Comparison of ENCODE assay signal across 9 mouse cellular contexts in genomic region chr7:28268042-28268531, GRCm38 (mm10). TPM values are rescaled to one million over a fixed set of nuclear protein-coding genes. Genes with fewer than 3 reads are reported as not detected.
DNase-seq lines count a peak whose midpoint lies in the region; ATAC-seq and TF ChIP-seq lines count a peak whose summit lies in the region.
"Had no signal": no experiment of that assay in that cellular context is flagged by ENCODE, and none has a peak within 500 bp of the region (broad histone marks: within the 10 kb centered on the region; RNA-seq: fewer than 3 reads in every experiment).

No protein-coding gene starts in this region.

- peak overlapping the region; percentile 66 for H3K4me2 ChIP-seq in forebrain, embryonic 16.5 days (ENCODE audit: low read length)
- H3K4me2 ChIP-seq in lung, embryonic 15.5 days = peak overlapping the region; percentile 86

- peak overlapping the region; percentile 97 for H3K9ac ChIP-seq in forebrain, embryonic 16.5 days (replicated peaks; ENCODE audit: low read depth, low read length)
- peak overlapping the region; percentile 95 for H3K9ac ChIP-seq in lung, embryonic 15.5 days

- peaks cover 4% of the 10 kb centered on the region for H3K27me3 ChIP-seq in E14TG2a.4 (ENCODE audit: insufficient read depth, low read length)
- H3K27me3 ChIP-seq in forebrain, embryonic 16.5 days (replicated peaks; ENCODE audit: control insufficient read depth, insufficient read depth, low read length) = no peaks in the 10 kb centered on the region
- H3K27me3 ChIP-seq in lung, embryonic 15.5 days = no peaks in the 10 kb centered on the region

- peak; percentile 57 for DNase-seq in cerebellum, adult 11 months
- peak; percentile 64 for DNase-seq in heart, postnatal 4 days
- DNase-seq in layer of hippocampus, postnatal 10 days (ENCODE audit: low spot score in 2 of 2) = peak; percentile 62 to 68
- DNase-seq in ovary, postnatal 14 days (ENCODE audit: low spot score) = peak; percentile 36
- DNase-seq in urinary bladder, postnatal 25 days (ENCODE audit: low spot score) = peak; percentile 41

- ATAC-seq in forebrain, embryonic 16.5 days = peak; percentile 81
- peak; percentile 64 for ATAC-seq in lung, embryonic 15.5 days (ENCODE audit: borderline replicate concordance, extremely low read depth, low FRiP score, low TSS enrichment)

- H3K27ac ChIP-seq in forebrain, embryonic 16.5 days (ENCODE audit: low read length) = peak overlapping the region; percentile 83
- peak overlapping the region; percentile 88 for H3K27ac ChIP-seq in lung, embryonic 15.5 days

- WGBS in forebrain, embryonic 16.5 days = under 1% methylated on average over 57 of the region's 62 CpGs
- under 1% methylated on average over 26 of the region's 62 CpGs for WGBS in lung, embryonic 15.5 days

- peaks cover 15% of the 10 kb centered on the region for H3K36me3 ChIP-seq in E14TG2a.4 (ENCODE audit: insufficient read depth, low read length)
- H3K36me3 ChIP-seq in forebrain, embryonic 16.5 days (ENCODE audit: control insufficient read depth, insufficient read depth) = peaks cover 9% of the 10 kb centered on the region; the same call in 1 of the 2 replicates
- peaks cover 21% of the 10 kb centered on the region; the same call in 1 of the 2 replicates for H3K36me3 ChIP-seq in lung, embryonic 15.5 days

- H3K9me3 ChIP-seq in E14TG2a.4 (ENCODE audit: low read length) = peaks cover 6% of the 10 kb centered on the region
- H3K9me3 ChIP-seq in forebrain, embryonic 16.5 days (ENCODE audit: control insufficient read depth, low read length) = no peaks in the 10 kb centered on the region; the same call in 1 of the 2 replicates
- H3K9me3 ChIP-seq in lung, embryonic 15.5 days = no peaks in the 10 kb centered on the region

- TF ChIP-seq CTCF in E14TG2a.4 (conservative IDR thresholded peaks at IDR 0.05; ENCODE audit: low read length) = no peak

- H3K4me1 ChIP-seq in E14TG2a.4 (replicated peaks; ENCODE audit: low read depth, low read length) = peaks cover 21% of the 10 kb centered on the region
- H3K4me1 ChIP-seq in forebrain, embryonic 16.5 days (replicated peaks; ENCODE audit: control insufficient read depth, insufficient read depth, low read length) = peaks cover 11% of the 10 kb centered on the region
- peaks cover 15% of the 10 kb centered on the region; the same call in 1 of the 2 replicates for H3K4me1 ChIP-seq in lung, embryonic 15.5 days

- peak overlapping the region; percentile 89 for H3K4me3 ChIP-seq in E14TG2a.4 (replicated peaks; ENCODE audit: low read length)
- H3K4me3 ChIP-seq in forebrain, embryonic 16.5 days (replicated peaks; ENCODE audit: low read length) = peak overlapping the region; percentile 86
- peak overlapping the region; percentile 88 for H3K4me3 ChIP-seq in lung, embryonic 15.5 days

RNA-seq across cellular contexts. Expression of gene Eid2, which starts 0.4 kb away (rescaled TPM):
- polyA plus RNA-seq in forebrain, embryonic 16.5 days (2015; fragmentation: Nextera tagmentation; extraction: Ambion mirVana) = 3.8 and 4.1 TPM in 2 replicates
- total RNA-seq in heart, postnatal 4 days (2021) = 10 to 100 TPM; 13.7 to 19.7 TPM
- total RNA-seq in layer of hippocampus, postnatal 10 days (2021) = 10 to 100 TPM; 67.3 to 68.9 TPM
- 6.6 and 9.0 TPM in 2 replicates for polyA plus RNA-seq in lung, embryonic 15.5 days (2015; fragmentation: Nextera tagmentation; extraction: Ambion mirVana)

RNA-seq across cellular contexts. Expression of gene Eid2b, which starts 9.5 kb away (rescaled TPM):
- polyA plus RNA-seq in forebrain, embryonic 16.5 days (2015; fragmentation: Nextera tagmentation; extraction: Ambion mirVana) = 41.8 and 45.1 TPM in 2 replicates
- 10 to 100 TPM in 1 of 2 experiments, 1 to 10 TPM in 1; 8.5 to 10.9 TPM for total RNA-seq in heart, postnatal 4 days (2021)
- 10 to 100 TPM; 41.8 to 43.2 TPM for total RNA-seq in layer of hippocampus, postnatal 10 days (2021)
- polyA plus RNA-seq in lung, embryonic 15.5 days (2015; fragmentation: Nextera tagmentation; extraction: Ambion mirVana) = 11.4 and 11.8 TPM in 2 replicates

RNA-seq across cellular contexts. Expression of gene Selenov, which starts 22.9 kb away (rescaled TPM):
- 0.16 TPM in 1 of 2 replicates, not detected in the other for polyA plus RNA-seq in forebrain, embryonic 16.5 days (2015; fragmentation: Nextera tagmentation; extraction: Ambion mirVana)
- total RNA-seq in heart, postnatal 4 days (2021) = not detected
- total RNA-seq in layer of hippocampus, postnatal 10 days (2021) = 1 to 10 TPM; 1.4 to 4.2 TPM
- polyA plus RNA-seq in lung, embryonic 15.5 days (2015; fragmentation: Nextera tagmentation; extraction: Ambion mirVana) = not detected in 2 replicates
- total RNA-seq: neutrophil, adult 5-6 weeks had no signal

RNA-seq across cellular contexts. Expression of gene Dll3, which starts 34.0 kb away (rescaled TPM):
- polyA plus RNA-seq in forebrain, embryonic 16.5 days (2015; fragmentation: Nextera tagmentation; extraction: Ambion mirVana) = 9.9 and 10.5 TPM in 2 replicates
- total RNA-seq in heart, postnatal 4 days (2021) = not detected
- 1 to 10 TPM; 6.5 to 8.9 TPM for total RNA-seq in layer of hippocampus, postnatal 10 days (2021)
- polyA plus RNA-seq in lung, embryonic 15.5 days (2015; fragmentation: Nextera tagmentation; extraction: Ambion mirVana) = 0.75 and 0.94 TPM in 2 replicates

RNA-seq across cellular contexts. Expression of gene Timm50, which starts 43.8 kb away (rescaled TPM):
- 144 and 146 TPM in 2 replicates for polyA plus RNA-seq in forebrain, embryonic 16.5 days (2015; fragmentation: Nextera tagmentation; extraction: Ambion mirVana)
- total RNA-seq in heart, postnatal 4 days (2021) = 10 to 100 TPM; 68.6 to 76.6 TPM
- 10 to 100 TPM; 49.2 to 49.6 TPM for total RNA-seq in layer of hippocampus, postnatal 10 days (2021)
- 146 and 147 TPM in 2 replicates for polyA plus RNA-seq in lung, embryonic 15.5 days (2015; fragmentation: Nextera tagmentation; extraction: Ambion mirVana)

Comparison
In these comparisons a context has a peak if more than half of its experiments do, and no peak if none do; other contexts are left out.
1. Peak in every context shown above with its lines: DNase-seq, ATAC-seq, H3K4me3 ChIP-seq and H3K27ac ChIP-seq.